Mouse (Mus musculus) MEL (cell line): ENCODE measurements at regions not wholly inside any gene's neighbourhood (a gene's known extent, or its start where the extent isn't known, plus 50 kb on each side); places are given as distances from the start of the nearest gene placed in this dataset.

Experiments
- DNase-seq: peaks from one replicate; pipeline ENCODE4 v3.0.0; 2011; ENCODE audit warnings: low read depth, low spot score
- H3K27ac ChIP-seq: 2 replicates; pipeline ENCODE4 v1.5.1; 2012; ENCODE audit warnings: low read depth, mild to moderate bottlenecking, control low read depth, low read length, moderate library complexity; ENCODE audit not compliant: control insufficient read depth
- H3K27me3 ChIP-seq, 2 experiments: fragments of 150-350 bp in 1 of 2; sonication (generic) in 1 of 2; 2 replicates each; pipeline ENCODE4 v1.6.1; 2012; ENCODE audit warnings: low read length in 2 of 2, mild to moderate bottlenecking in 2 of 2, improper control_type of control experiment in 1 of 2, moderate library complexity in 1 of 2; ENCODE audit not compliant: insufficient read depth in 2 of 2, control insufficient read depth in 1 of 2
- H3K36me3 ChIP-seq, 2 experiments: 2 replicates each; pipeline ENCODE4 v1.6.1; 2012 to 2014; ENCODE audit warnings: low read length in 2 of 2, improper control_type of control experiment in 1 of 2, inconsistent platforms in 1 of 2, mild to moderate bottlenecking in 1 of 2; ENCODE audit not compliant: insufficient read depth in 2 of 2, control insufficient read depth in 1 of 2
- H3K4me1 ChIP-seq, 2 experiments: fragments of 150-350 bp in 1 of 2; sonication (generic) in 1 of 2; 2 replicates each; pipeline ENCODE4 v1.6.1; 2012; ENCODE audit warnings: low read length in 2 of 2, improper control_type of control experiment in 1 of 2, mild to moderate bottlenecking in 1 of 2; ENCODE audit not compliant: insufficient read depth in 2 of 2, control insufficient read depth in 1 of 2
- H3K4me3 ChIP-seq, 2 experiments: fragments of 150-350 bp in 1 of 2; sonication (generic) in 1 of 2; 2 replicates each; pipeline ENCODE4 v1.5.1; 2012; ENCODE audit warnings: low read depth in 2 of 2, low read length in 2 of 2, mild to moderate bottlenecking in 2 of 2, moderate library complexity in 2 of 2, control low read depth in 1 of 2, improper control_type of control experiment in 1 of 2; ENCODE audit not compliant: control insufficient read depth in 1 of 2, insufficient read depth in 1 of 2
- H3K79me2 ChIP-seq: 2 replicates; pipeline ENCODE4 v1.6.1; 2012; ENCODE audit warnings: mild to moderate bottlenecking, low read length, moderate library complexity; ENCODE audit not compliant: control insufficient read depth, poor library complexity, insufficient read depth
- H3K9ac ChIP-seq: 2 replicates; pipeline ENCODE4 v1.6.1; 2012; ENCODE audit warnings: low read depth, mild to moderate bottlenecking, control low read depth, low read length, moderate library complexity; ENCODE audit not compliant: control insufficient read depth, poor library complexity, severe bottlenecking
- H3K9me3 ChIP-seq: fragments of 150-350 bp; sonication (generic); replicated peaks from 2 replicates; pipeline ENCODE4 v1.6.1; 2012; ENCODE audit warnings: mild to moderate bottlenecking, low read length, improper control_type of control experiment, moderate library complexity; ENCODE audit not compliant: insufficient read depth
- BHLHE40 ChIP-seq: IDR thresholded peaks from 2 replicates; pipeline ENCODE4 v1.6.1; 2012; ENCODE audit warnings: low read depth, mild to moderate bottlenecking, inconsistent platforms, low read length, improper control_type of control experiment, borderline replicate concordance
- ELF1 ChIP-seq: IDR thresholded peaks from 2 replicates; pipeline ENCODE4 v1.6.1; 2014; ENCODE audit warnings: low read depth, mild to moderate bottlenecking, inconsistent platforms, low read length, improper control_type of control experiment, moderate library complexity
- EP300 ChIP-seq, 2 experiments: IDR thresholded peaks; 2 replicates each; pipeline ENCODE4 v1.6.1; 2011; ENCODE audit warnings: improper control_type of control experiment in 2 of 2, low read length in 2 of 2, low read depth in 1 of 2, mild to moderate bottlenecking in 1 of 2
- ETS1 ChIP-seq: IDR thresholded peaks from 2 replicates; pipeline ENCODE4 v1.6.1; 2012; ENCODE audit warnings: low read depth, mild to moderate bottlenecking, inconsistent platforms, low read length, improper control_type of control experiment, moderate library complexity
- GABPA ChIP-seq: IDR thresholded peaks from 2 replicates; pipeline ENCODE4 v1.6.1; 2012; ENCODE audit warnings: low read depth, mild to moderate bottlenecking, inconsistent platforms, low read length, improper control_type of control experiment, moderate library complexity
- GATA1 ChIP-seq: IDR thresholded peaks from 2 replicates; pipeline ENCODE4 v1.6.1; 2011; ENCODE audit warnings: low read depth, low read length, improper control_type of control experiment
- MAZ ChIP-seq: IDR thresholded peaks from 2 replicates; pipeline ENCODE4 v1.6.1; 2012; ENCODE audit warnings: low read depth, mild to moderate bottlenecking, inconsistent platforms, low read length, improper control_type of control experiment
- MXI1 ChIP-seq: IDR thresholded peaks from 2 replicates; pipeline ENCODE4 v1.6.1; 2011; ENCODE audit warnings: mild to moderate bottlenecking, low read depth, low read length, improper control_type of control experiment
- MYB ChIP-seq: IDR thresholded peaks from 2 replicates; pipeline ENCODE4 v1.6.1; 2011; ENCODE audit warnings: mild to moderate bottlenecking, low read depth, low read length, improper control_type of control experiment
- NELFE ChIP-seq: IDR thresholded peaks from 2 replicates; pipeline ENCODE4 v1.6.1; 2011; ENCODE audit warnings: low read depth, low read length, improper control_type of control experiment
- NRF1 ChIP-seq: IDR thresholded peaks from 2 replicates; pipeline ENCODE4 v1.6.1; 2014; ENCODE audit warnings: low read depth, mild to moderate bottlenecking, inconsistent platforms, low read length, improper control_type of control experiment, moderate library complexity; ENCODE audit not compliant: poor library complexity, insufficient read depth, severe bottlenecking
- POLR2A ChIP-seq, 2 experiments: IDR thresholded peaks; 2 replicates each; pipeline ENCODE4 v1.6.1; 2011 to 2012; ENCODE audit warnings: low read length in 2 of 2, mild to moderate bottlenecking in 2 of 2, control low read depth in 1 of 2, improper control_type of control experiment in 1 of 2, low read depth in 1 of 2, moderate library complexity in 1 of 2; ENCODE audit not compliant: control insufficient read depth in 1 of 2, insufficient read depth in 1 of 2, poor library complexity in 1 of 2
- POLR2AphosphoS2 ChIP-seq: IDR thresholded peaks from 2 replicates; pipeline ENCODE4 v1.6.1; 2011; ENCODE audit warnings: low read length, improper control_type of control experiment
- RAD21 ChIP-seq: IDR thresholded peaks from 2 replicates; pipeline ENCODE4 v1.6.1; 2011; ENCODE audit warnings: mild to moderate bottlenecking, low read depth, low read length, improper control_type of control experiment
- SIN3A ChIP-seq: IDR thresholded peaks from 2 replicates; pipeline ENCODE4 v1.6.1; 2012; ENCODE audit warnings: low read length, improper control_type of control experiment, inconsistent platforms
- SMC3 ChIP-seq: IDR thresholded peaks from 2 replicates; pipeline ENCODE4 v1.6.1; 2011; ENCODE audit warnings: low read depth, low read length, improper control_type of control experiment
- TAL1 ChIP-seq: IDR thresholded peaks from 2 replicates; pipeline ENCODE4 v1.6.1; 2012; ENCODE audit warnings: mild to moderate bottlenecking, inconsistent platforms, low read length, moderate library complexity, mixed read lengths
- TBP ChIP-seq: IDR thresholded peaks from 2 replicates; pipeline ENCODE4 v1.8.0; 2011; ENCODE audit warnings: low read depth, low read length, improper control_type of control experiment
- TCF12 ChIP-seq: IDR thresholded peaks from 2 replicates; pipeline ENCODE4 v1.6.1; 2014; ENCODE audit warnings: low read depth, mild to moderate bottlenecking, inconsistent platforms, low read length, improper control_type of control experiment, moderate library complexity
- UBTF ChIP-seq: IDR thresholded peaks from 2 replicates; pipeline ENCODE4 v1.6.1; 2012; ENCODE audit warnings: low read depth, mild to moderate bottlenecking, inconsistent platforms, low read length, improper control_type of control experiment, moderate library complexity, borderline replicate concordance; ENCODE audit not compliant: insufficient read depth
- USF1 ChIP-seq: IDR thresholded peaks from 2 replicates; pipeline ENCODE4 v1.6.1; 2014; ENCODE audit warnings: low read depth, mild to moderate bottlenecking, inconsistent platforms, low read length, improper control_type of control experiment, moderate library complexity
- USF2 ChIP-seq, 2 experiments: IDR thresholded peaks; 2 replicates each; pipeline ENCODE4 v1.6.1; 2011 to 2012; ENCODE audit warnings: improper control_type of control experiment in 2 of 2, low read length in 2 of 2, borderline replicate concordance in 1 of 2, inconsistent platforms in 1 of 2, low read depth in 1 of 2, mild to moderate bottlenecking in 1 of 2; ENCODE audit not compliant: insufficient read depth in 1 of 2
- ZC3H11A ChIP-seq: IDR thresholded peaks from 2 replicates; pipeline ENCODE4 v1.6.1; 2012; ENCODE audit warnings: low read depth, mild to moderate bottlenecking, inconsistent platforms, low read length, improper control_type of control experiment
- ZKSCAN1 ChIP-seq: IDR thresholded peaks from 2 replicates; pipeline ENCODE4 v1.6.1; 2012; ENCODE audit warnings: low read depth, mild to moderate bottlenecking, inconsistent platforms, low read length, improper control_type of control experiment, moderate library complexity
- ZMIZ1 ChIP-seq: IDR thresholded peaks from 2 replicates; pipeline ENCODE4 v1.6.1; 2012; ENCODE audit warnings: low read depth, mild to moderate bottlenecking, inconsistent platforms, low read length, improper control_type of control experiment, moderate library complexity

GRCm38 (mm10) chr13:44453131-44453530 is 276.1 kb upstream of the Jarid2 start:
- H3K9me3 ChIP-seq = no peaks in the 10 kb centered on the region
- H3K9ac ChIP-seq = no peak overlapping the region
- no peak overlapping the region for H3K4me3 ChIP-seq
- no peaks in the 10 kb centered on the region; a peak in 1 of 4 replicates for H3K27me3 ChIP-seq
- DNase-seq = no peak
- no peaks in the 10 kb centered on the region for H3K4me1 ChIP-seq
- no peaks in the 10 kb centered on the region for H3K36me3 ChIP-seq
- H3K27ac ChIP-seq = no peak overlapping the region
- no peaks in the 10 kb centered on the region for H3K79me2 ChIP-seq
- TF ChIP-seq SIN3A (no peak), MAZ (no peak), ZKSCAN1 (no peak), EP300 (IDR thresholded peaks at IDR 0.05; ENCODE audit: low read depth in 1 of 2, low read length in 2 of 2) (no peak), TAL1 (no peak), ZMIZ1 (no peak), SMC3 (no peak), MYB (no peak), UBTF (no peak), NELFE (no peak)

GRCm38 (mm10) chr13:44454136-44454535 is 275.1 kb upstream of the Jarid2 start:
- H3K27me3 ChIP-seq = no peaks in the 10 kb centered on the region; a peak in 1 of 4 replicates
- DNase-seq = no peak
- H3K4me3 ChIP-seq = no peak overlapping the region
- no peaks in the 10 kb centered on the region for H3K4me1 ChIP-seq
- H3K79me2 ChIP-seq = no peaks in the 10 kb centered on the region
- no peak overlapping the region for H3K27ac ChIP-seq
- H3K9ac ChIP-seq = no peak overlapping the region
- H3K36me3 ChIP-seq = no peaks in the 10 kb centered on the region
- TF ChIP-seq TBP (no peak), GABPA (no peak), USF2 (IDR thresholded peaks at IDR 0.05; ENCODE audit: borderline replicate concordance in 1 of 2, insufficient read depth in 1 of 2, low read depth in 1 of 2, low read length in 2 of 2) (no peak), MXI1 (no peak), TCF12 (no peak), ETS1 (no peak), RAD21 (no peak), POLR2A (IDR thresholded peaks at IDR 0.05; ENCODE audit: control insufficient read depth in 1 of 2, insufficient read depth in 1 of 2, low read depth in 1 of 2, low read length in 2 of 2, poor library complexity in 1 of 2) (no peak), ELF1 (no peak), BHLHE40 (no peak), SMC3 (no peak), ZC3H11A (no peak), MYB (no peak), NRF1 (no peak), USF1 (no peak), GATA1 (no peak), UBTF (no peak), POLR2AphosphoS2 (no peak)
- no peaks in the 10 kb centered on the region for H3K9me3 ChIP-seq
